ENCODE assay signal across 8 mouse cellular contexts in genomic region chr15:99420521-99421014, GRCm38 (mm10). TPM values are rescaled to one million over a fixed set of nuclear protein-coding genes. Genes with fewer than 3 reads are reported as not detected.
DNase-seq lines count a peak whose midpoint lies in the region; ATAC-seq and TF ChIP-seq lines count a peak whose summit lies in the region.

No protein-coding gene starts in this region.

- H3K27me3 ChIP-seq in C2C12 (ENCODE audit: control insufficient read depth, insufficient read depth, insufficient read length): no peaks in the 10 kb centered on the region
- no peaks in the 10 kb centered on the region for H3K27me3 ChIP-seq in forebrain, embryonic 14.5 days (replicated peaks; ENCODE audit: control insufficient read depth, insufficient read depth, low read length)
- no peaks in the 10 kb centered on the region for H3K27me3 ChIP-seq in limb, embryonic 13.5 days
- no peaks in the 10 kb centered on the region for H3K27me3 ChIP-seq in midbrain, embryonic 15.5 days (replicated peaks)

- H3K4me3 ChIP-seq in C2C12 (ENCODE audit: insufficient read depth, poor library complexity, severe bottlenecking): no peak overlapping the region
- H3K4me3 ChIP-seq in forebrain, embryonic 14.5 days (ENCODE audit: low read depth, low read length): no peak overlapping the region
- H3K4me3 ChIP-seq in limb, embryonic 13.5 days: peak overlapping the region; percentile 14; the same call in 1 of the 2 replicates
- H3K4me3 ChIP-seq in midbrain, embryonic 15.5 days: no peak overlapping the region

- peak overlapping the region; percentile 27 for H3K4me2 ChIP-seq in forebrain, embryonic 14.5 days (ENCODE audit: low read length)
- H3K4me2 ChIP-seq in limb, embryonic 13.5 days (replicated peaks): peak overlapping the region; percentile 51
- H3K4me2 ChIP-seq in midbrain, embryonic 15.5 days: peak overlapping the region; percentile 32

- peak; percentile 76 for DNase-seq in ZHBTc4 (ENCODE audit: low read depth, low spot score)
- DNase-seq in forebrain, embryonic 14.5 days (ENCODE audit: low spot score): peak; percentile 84
- peak; percentile 77 to 82 for DNase-seq in heart, postnatal 36 days
- peak; percentile 25 to 56 for DNase-seq in thymus, postnatal 36 days

- H3K36me3 ChIP-seq in C2C12 (ENCODE audit: control insufficient read depth, insufficient read depth): peaks cover 10% of the 10 kb centered on the region
- peaks cover 35% of the 10 kb centered on the region for H3K36me3 ChIP-seq in forebrain, embryonic 14.5 days (ENCODE audit: control insufficient read depth, insufficient read depth, low read length)
- H3K36me3 ChIP-seq in limb, embryonic 13.5 days: peaks cover 43% of the 10 kb centered on the region
- 0 out of 2 replicates have a peak, but pooled peaks cover 5% of the 10 kb centered on the region for H3K36me3 ChIP-seq in midbrain, embryonic 15.5 days (replicated peaks)

- peak; percentile 71 for ATAC-seq in forebrain, embryonic 14.5 days
- ATAC-seq in limb, embryonic 13.5 days (ENCODE audit: low FRiP score, low read depth): peak; percentile 89
- ATAC-seq in midbrain, embryonic 15.5 days (replicated peaks): peak; percentile 48; the same call in 1 of the 2 replicates
- no peak for ATAC-seq in frontal cortex, adult (ENCODE audit: low TSS enrichment)

- peak overlapping the region; percentile 75 for H3K27ac ChIP-seq in forebrain, embryonic 14.5 days (ENCODE audit: low read depth, low read length)
- peak overlapping the region; percentile 95 for H3K27ac ChIP-seq in limb, embryonic 13.5 days
- H3K27ac ChIP-seq in midbrain, embryonic 15.5 days: peak overlapping the region; percentile 68

- H3ac ChIP-seq in C2C12 (ENCODE audit: control insufficient read depth, insufficient read length, low read depth): no peak overlapping the region

- peaks cover 6% of the 10 kb centered on the region for H3K4me1 ChIP-seq in forebrain, embryonic 14.5 days (ENCODE audit: control insufficient read depth, insufficient read depth, low read length)
- peaks cover 41% of the 10 kb centered on the region for H3K4me1 ChIP-seq in limb, embryonic 13.5 days
- H3K4me1 ChIP-seq in midbrain, embryonic 15.5 days: peaks cover 16% of the 10 kb centered on the region

- H3K9me3 ChIP-seq in forebrain, embryonic 14.5 days (replicated peaks; ENCODE audit: control insufficient read depth, low read length): no peaks in the 10 kb centered on the region
- no peaks in the 10 kb centered on the region for H3K9me3 ChIP-seq in limb, embryonic 13.5 days
- H3K9me3 ChIP-seq in midbrain, embryonic 15.5 days: no peaks in the 10 kb centered on the region

- peak overlapping the region; percentile 18; the same call in 1 of the 2 replicates for H3K9ac ChIP-seq in forebrain, embryonic 14.5 days (ENCODE audit: low read length)
- 0 out of 2 replicates have a peak overlapping the region, but pooled peaks have one; percentile 2 for H3K9ac ChIP-seq in limb, embryonic 13.5 days
- H3K9ac ChIP-seq in midbrain, embryonic 15.5 days: no peak overlapping the region

- H3K79me2 ChIP-seq in C2C12 (ENCODE audit: control insufficient read depth, insufficient read depth): no peaks in the 10 kb centered on the region

- intact Hi-C loops in heart, postnatal 36 days (cut with DNase I): no loop called here

- WGBS in forebrain, embryonic 14.5 days: 3% methylated on average over 12 of the region's 12 CpGs
- WGBS in limb, embryonic 13.5 days: 6% methylated on average over 12 of the region's 12 CpGs
- whole genome bisulfite sequencing in midbrain, embryonic 15.5 days: 3% methylated on average over 12 of the region's 12 CpGs

- no peak for TF ChIP-seq CTCF in C2C12 (IDR thresholded peaks at IDR 0.05; ENCODE audit: control insufficient read depth, insufficient read depth, insufficient read length)

- no peaks in the 10 kb centered on the region for H3K79me3 ChIP-seq in C2C12 (ENCODE audit: low read depth)

TF ChIP-seq in C2C12, 6 proteins besides CTCF, POLR2A, EP300 and RAD21:
- TF ChIP-seq MYOG (IDR thresholded peaks at IDR 0.05; ENCODE audit: control insufficient read depth, extremely low read depth, insufficient read length): no peak
- TF ChIP-seq MYOD1 (IDR thresholded peaks at IDR 0.05; ENCODE audit: control insufficient read depth, insufficient read length, low read depth): peak; percentile 93
- TF ChIP-seq USF1 (IDR thresholded peaks at IDR 0.05; ENCODE audit: low read depth): peak; percentile 47

RNA-seq across cellular contexts. Expression of gene Tmbim6, which starts 27.9 kb away (rescaled TPM):
- 372 TPM for polyA plus RNA-seq in C2C12 (2012; fragmentation: generic; extraction: Trizol)
- 230 and 247 TPM in 2 replicates for polyA plus RNA-seq in forebrain, embryonic 14.5 days (2014; fragmentation: Nextera tagmentation; extraction: Ambion mirVana)
- 100 to 1,000 TPM; 233 to 243 TPM for total RNA-seq in heart, postnatal 36 days (2021)
- 287 and 298 TPM in 2 replicates for polyA plus RNA-seq in limb, embryonic 13.5 days (2015; fragmentation: Nextera tagmentation; extraction: Ambion mirVana)
- 276 and 282 TPM in 2 replicates for polyA plus RNA-seq in midbrain, embryonic 15.5 days (2015; fragmentation: Nextera tagmentation; extraction: Ambion mirVana)

RNA-seq across cellular contexts. Expression of gene Nckap5l, which starts 37.0 kb away (rescaled TPM):
- 17.7 TPM for polyA plus RNA-seq in C2C12 (2012; fragmentation: generic; extraction: Trizol)
- polyA plus RNA-seq in forebrain, embryonic 14.5 days (2014; fragmentation: Nextera tagmentation; extraction: Ambion mirVana): 9.1 and 12.4 TPM in 2 replicates
- total RNA-seq in heart, postnatal 36 days (2021): 1 to 10 TPM; 6.9 to 8.8 TPM
- 14.0 and 14.1 TPM in 2 replicates for polyA plus RNA-seq in limb, embryonic 13.5 days (2015; fragmentation: Nextera tagmentation; extraction: Ambion mirVana)
- 13.4 and 15.6 TPM in 2 replicates for polyA plus RNA-seq in midbrain, embryonic 15.5 days (2015; fragmentation: Nextera tagmentation; extraction: Ambion mirVana)

RNA-seq across cellular contexts. Expression of gene Fmnl3, which starts 50.3 kb away (rescaled TPM):
- 76.6 TPM for polyA plus RNA-seq in C2C12 (2012; fragmentation: generic; extraction: Trizol)
- 3.9 and 5.6 TPM in 2 replicates for polyA plus RNA-seq in forebrain, embryonic 14.5 days (2014; fragmentation: Nextera tagmentation; extraction: Ambion mirVana)
- 10 to 100 TPM; 19.0 to 22.3 TPM for total RNA-seq in heart, postnatal 36 days (2021)
- 29.5 and 30.9 TPM in 2 replicates for polyA plus RNA-seq in limb, embryonic 13.5 days (2015; fragmentation: Nextera tagmentation; extraction: Ambion mirVana)
- 9.1 and 10.0 TPM in 2 replicates for polyA plus RNA-seq in midbrain, embryonic 15.5 days (2015; fragmentation: Nextera tagmentation; extraction: Ambion mirVana)

RNA-seq across cellular contexts. Expression of gene Bcdin3d, which starts 54.0 kb away (rescaled TPM):
- polyA plus RNA-seq in C2C12 (2012; fragmentation: generic; extraction: Trizol): 12.4 TPM
- 22.4 and 25.4 TPM in 2 replicates for polyA plus RNA-seq in forebrain, embryonic 14.5 days (2014; fragmentation: Nextera tagmentation; extraction: Ambion mirVana)
- total RNA-seq in heart, postnatal 36 days (2021): 1 to 10 TPM; 3.2 to 3.4 TPM
- polyA plus RNA-seq in limb, embryonic 13.5 days (2015; fragmentation: Nextera tagmentation; extraction: Ambion mirVana): 17.0 and 19.7 TPM in 2 replicates
- polyA plus RNA-seq in midbrain, embryonic 15.5 days (2015; fragmentation: Nextera tagmentation; extraction: Ambion mirVana): 21.5 and 23.0 TPM in 2 replicates
